Mouse (Mus musculus): Measurements from ENCODE around the gene Gata1.
"Not testable (repeated sequence)": the region's sequence is repeated elsewhere in the genome, so short reads cannot be mapped to it uniquely, and the experiment has no call there.

Gene Gata1

DNA sequence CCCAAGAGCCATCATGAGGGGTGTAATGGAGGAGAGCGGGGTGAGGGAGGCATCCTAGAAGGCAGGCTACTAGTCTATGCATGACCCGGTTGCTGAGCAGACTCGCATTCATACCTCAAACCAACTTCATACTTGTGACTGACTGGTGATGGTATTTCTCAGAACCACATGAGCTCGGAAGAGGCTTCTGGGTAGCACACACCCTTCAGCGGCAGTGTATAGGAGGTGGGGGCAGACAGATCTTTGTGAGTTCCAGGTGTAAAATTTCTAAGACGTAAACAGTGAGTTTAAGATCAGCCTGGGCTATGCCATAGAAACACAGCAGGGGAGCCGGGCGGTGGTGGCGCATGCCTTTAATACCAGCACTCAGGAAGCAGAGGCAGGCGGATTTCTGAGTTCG, at the start of gene Gata1:
Gata1 (minus strand) TSS at position 180 of the 400 bp plus-strand sequence.
- no peak for DNase-seq (ENCODE audit: low read depth in 1 of 2, low spot score in 2 of 2)

- DNase-seq (ENCODE audit: low read depth in 1 of 2, low spot score in 2 of 2), result no peak
Observed at GRCm38 (mm10) chrX:8026811-8027210, 48.9 kb upstream of the Gata1 start.

- DNase-seq (ENCODE audit: low read depth in 1 of 2, low spot score in 2 of 2), result no peak
Observed at GRCm38 (mm10) chrX:8024795-8025194, 46.9 kb upstream of the Gata1 start.

GRCm38 (mm10) chrX:8020111-8020778, 42.4 kb upstream of the Gata1 start:
- DNase-seq (ENCODE audit: low read depth in 1 of 2, low spot score in 2 of 2), result no peak

GRCm38 (mm10) chrX:8018286-8018685, 40.4 kb upstream of the Gata1 start, which contains the start of gene Glod5:
TSS of gene Glod5 (minus strand) at chrX:8018492.
- no peak for DNase-seq (ENCODE audit: low read depth in 1 of 2, low spot score in 2 of 2)

- no peak for DNase-seq (ENCODE audit: low read depth in 1 of 2, low spot score in 2 of 2)
Observed at GRCm38 (mm10) chrX:8017142-8017541, 39.3 kb upstream of the Gata1 start.

- not testable (repeated sequence) for DNase-seq (ENCODE audit: low read depth in 1 of 2, low spot score in 2 of 2)
Observed at GRCm38 (mm10) chrX:8015675-8016074, 37.8 kb upstream of the Gata1 start.

DNA sequence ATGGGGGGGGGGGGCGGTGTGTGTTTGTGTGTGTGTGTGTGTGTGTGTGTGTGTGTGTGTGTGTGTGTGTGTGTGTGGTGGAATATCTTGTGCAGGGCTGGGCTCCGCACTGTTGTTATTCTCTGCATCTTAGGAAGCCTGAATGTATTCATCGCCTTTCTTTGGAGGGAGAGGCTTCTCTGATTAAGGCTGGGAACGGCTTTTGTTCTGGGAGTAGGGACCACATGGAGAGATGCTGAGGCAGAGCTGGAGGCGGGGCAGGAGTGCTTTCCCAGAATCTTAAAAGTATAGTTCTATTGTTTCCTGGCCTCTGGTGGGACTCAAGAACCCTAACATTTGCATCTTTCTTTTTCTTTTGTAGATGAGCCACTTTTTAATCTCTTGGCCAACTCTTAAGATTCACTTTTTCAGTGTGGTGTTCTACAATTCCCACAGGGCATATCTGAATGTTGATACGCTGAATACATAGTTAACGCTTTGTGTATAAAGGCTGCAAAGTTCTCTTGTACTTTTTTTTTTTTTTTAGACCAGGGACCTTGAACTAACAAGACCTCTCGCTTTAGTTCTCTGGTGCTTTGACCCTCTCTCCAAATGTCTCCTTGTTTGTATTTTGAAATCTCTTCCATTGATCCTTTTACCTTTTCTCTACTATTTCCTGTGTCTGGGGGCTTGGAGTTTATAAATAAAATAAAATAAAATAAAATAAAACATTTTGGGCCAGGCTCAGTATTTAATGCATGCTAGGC, 35.9 kb upstream of the Gata1 start:
- no peak for DNase-seq (ENCODE audit: low read depth in 1 of 2, low spot score in 2 of 2)

DNA sequence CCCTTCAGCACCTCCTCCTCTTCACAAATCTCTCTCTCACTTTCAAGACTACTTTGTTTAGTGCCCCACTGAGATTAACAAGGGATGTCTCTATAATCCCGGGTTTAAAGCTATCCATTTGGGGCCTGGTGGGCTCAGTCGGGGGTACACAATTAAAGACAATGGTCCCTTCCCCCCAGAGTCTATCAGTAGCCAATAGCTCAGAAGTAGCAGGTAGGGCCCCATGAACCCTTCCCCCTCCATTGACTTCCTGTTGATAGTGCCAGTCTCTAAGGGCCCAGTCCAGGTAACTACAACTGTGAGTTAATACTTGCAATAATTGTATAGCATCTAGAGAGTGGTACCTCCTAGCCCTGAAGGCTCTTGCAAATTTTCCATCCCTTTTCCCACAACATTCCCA, 35.3 kb upstream of the Gata1 start:
- no peak for DNase-seq (ENCODE audit: low read depth in 1 of 2, low spot score in 2 of 2)

- not testable (repeated sequence) for DNase-seq (ENCODE audit: low read depth in 1 of 2, low spot score in 2 of 2)
Observed at GRCm38 (mm10) chrX:8009356-8009755, 31.5 kb upstream of the Gata1 start.

GRCm38 (mm10) chrX:8008543-8008942, 30.7 kb upstream of the Gata1 start:
- DNase-seq (ENCODE audit: low read depth in 1 of 2, low spot score in 2 of 2), result no peak

GRCm38 (mm10) chrX:8002971-8003370, 25.1 kb upstream of the Gata1 start:
- no peak for DNase-seq (ENCODE audit: low read depth in 1 of 2, low spot score in 2 of 2)

- DNase-seq (ENCODE audit: low read depth in 1 of 2, low spot score in 2 of 2), result no peak
Observed at GRCm38 (mm10) chrX:8002001-8002400, 24.1 kb upstream of the Gata1 start.

GRCm38 (mm10) chrX:8000546-8001192, 22.8 kb upstream of the Gata1 start:
- no peak for DNase-seq (ENCODE audit: low read depth in 1 of 2, low spot score in 2 of 2)

- no peak for DNase-seq (ENCODE audit: low read depth in 1 of 2, low spot score in 2 of 2)
Observed at GRCm38 (mm10) chrX:7993068-7993735, 15.3 kb upstream of the Gata1 start.

GRCm38 (mm10) chrX:7992379-7993067, 14.7 kb upstream of the Gata1 start:
- DNase-seq (ENCODE audit: low read depth in 1 of 2, low spot score in 2 of 2), result no peak

GRCm38 (mm10) chrX:7981368-7981767, 3.5 kb upstream of the Gata1 start:
- no peak for DNase-seq (ENCODE audit: low read depth in 1 of 2, low spot score in 2 of 2)

DNA sequence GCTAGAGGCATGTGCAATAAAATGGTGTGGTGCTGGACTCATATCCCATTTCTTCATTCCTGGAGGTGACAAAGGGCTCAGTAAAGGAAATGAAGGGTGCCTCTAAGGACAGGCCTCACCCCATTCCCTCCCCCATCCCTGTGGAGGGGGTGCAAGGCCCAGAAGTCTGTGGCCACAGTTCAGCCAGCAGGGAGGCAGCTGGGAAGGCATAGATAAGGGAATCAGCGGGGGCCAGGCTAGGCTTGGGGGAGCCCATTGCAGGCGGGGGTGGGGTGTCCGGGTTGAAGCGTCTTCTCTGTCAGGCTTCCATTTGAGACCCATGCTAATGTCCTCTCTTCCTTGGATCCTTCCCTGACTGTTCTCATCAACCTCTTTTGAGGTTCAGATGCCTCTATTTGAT, 6.6 kb downstream of the Gata1 start:
- no peak for DNase-seq (ENCODE audit: low read depth in 1 of 2, low spot score in 2 of 2)

- DNase-seq (ENCODE audit: low read depth in 1 of 2, low spot score in 2 of 2), result no peak
Observed at GRCm38 (mm10) chrX:7968899-7969298, 9.0 kb downstream of the Gata1 start.

DNA sequence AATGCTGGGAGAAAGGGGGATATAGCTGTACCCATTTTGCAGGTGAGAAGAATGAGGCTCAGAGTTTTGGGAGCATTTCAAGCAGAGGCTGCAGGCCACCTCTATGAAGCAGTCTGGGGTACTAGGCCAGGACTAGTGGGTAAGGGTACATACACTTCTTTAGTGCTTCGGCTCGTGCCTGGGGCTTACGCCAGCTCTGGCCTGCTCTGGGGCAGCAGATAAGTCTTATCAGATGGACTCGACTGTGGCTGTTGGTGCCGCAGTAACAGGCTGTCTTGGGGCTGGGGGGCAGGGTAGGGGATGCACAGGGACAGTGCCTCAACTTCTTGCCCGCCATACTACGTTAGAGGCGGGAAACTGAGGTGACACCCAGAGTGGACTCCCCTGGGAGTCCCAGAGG, 9.6 kb downstream of the Gata1 start:
- no peak for DNase-seq (ENCODE audit: low read depth in 1 of 2, low spot score in 2 of 2)

GRCm38 (mm10) chrX:7967596-7968201, 10.2 kb downstream of the Gata1 start:
- DNase-seq (ENCODE audit: low read depth in 1 of 2, low spot score in 2 of 2), result no peak

All from monocyte, adult 2 months (primary cell).